Mouse (Mus musculus) megakaryocyte, embryonic 14.5 days (primary cell): Measurements from ENCODE around the gene Rpl35a.

ENCODE experiments used
- FLI1 ChIP-seq: IDR thresholded peaks from 2 replicates; pipeline ENCODE4 v1.6.1; 2012; ENCODE audit warnings: low read length, inconsistent platforms, mixed read lengths
- GATA1 ChIP-seq: IDR thresholded peaks from 3 replicates; pipeline ENCODE4 v1.6.1; 2012; ENCODE audit warnings: mixed read lengths, low read length, inconsistent platforms, borderline replicate concordance

GRCm38 (mm10) chr16:33015986-33016385 is 40.3 kb upstream of the Rpl35a start:
- TF ChIP-seq GATA1, result no peak
- TF ChIP-seq FLI1, result no peak
